Comparison of ENCODE assay signal across 8 mouse cellular contexts in the genomic region with DNA sequence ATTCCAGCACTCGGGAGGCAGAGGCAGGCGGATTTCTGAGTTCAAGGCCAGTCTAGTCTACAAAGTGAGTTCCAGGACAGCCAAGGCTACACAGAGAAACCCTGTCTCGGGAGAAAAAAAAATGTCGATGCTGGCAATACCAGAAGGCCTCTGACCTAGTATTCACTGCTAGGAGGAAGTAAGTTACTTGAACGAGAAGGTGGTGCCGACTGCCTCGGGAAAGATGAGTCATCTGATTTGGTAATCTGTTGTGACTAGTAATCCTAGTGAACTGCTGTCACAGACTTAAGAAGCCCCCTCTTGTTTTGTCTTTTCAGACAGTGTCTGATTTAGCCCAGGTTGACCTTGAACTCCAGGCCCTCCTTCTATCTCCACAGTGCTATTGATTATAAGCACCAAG. TPM values are rescaled to one million over a fixed set of nuclear protein-coding genes. Genes with fewer than 3 reads are reported as not detected.
DNase-seq lines count a peak whose midpoint lies in the region; ATAC-seq and TF ChIP-seq lines count a peak whose summit lies in the region.
"Had no signal": no experiment of that assay in that cellular context is flagged by ENCODE, and none has a peak within 500 bp of the region (broad histone marks: within the 10 kb centered on the region; RNA-seq: fewer than 3 reads in every experiment).

No protein-coding gene starts in this region.

- H3K9ac ChIP-seq in intestine, embryonic 15.5 days, result no peak overlapping the region
- no peak overlapping the region for H3K9ac ChIP-seq in heart, adult 2 months (ENCODE audit: low read depth, low read length)

- H3K36me3 ChIP-seq in intestine, embryonic 15.5 days, result peaks cover 13% of the 10 kb centered on the region
- H3K36me3 ChIP-seq in heart, adult 2 months (ENCODE audit: control insufficient read depth, insufficient read depth, low read length), result peaks cover 5% of the 10 kb centered on the region

- intact Hi-C loops in heart, adult 2 months (cut with DNase I), result loop anchor here (1.0 kb wide), 1 partner anchor 138 kb away; no protein-coding TSS in a partner anchor

- DNase-seq in lung, adult 18-20 months, result peak; percentile 21 to 36
- DNase-seq in lung, postnatal 14 days, result no peak
- DNase-seq in adipocyte (ENCODE audit: low spot score), result peak; percentile 74
- peak; percentile 20 to 34 for DNase-seq in monocyte, adult 2 months (ENCODE audit: low read depth in 1 of 2, low spot score in 2 of 2)
- no peak for DNase-seq in heart, adult 2 months
- DNase-seq in retina, postnatal 1 day, result no peak
- DNase-seq: cerebellum, adult 9-10 months had no signal

- H3K27ac ChIP-seq in intestine, embryonic 15.5 days, result no peak overlapping the region
- no peak overlapping the region for H3K27ac ChIP-seq in heart, adult 2 months

- TF ChIP-seq CTCF in heart, adult 2 months (IDR thresholded peaks at IDR 0.05), result no peak

- no peaks in the 10 kb centered on the region for H3K27me3 ChIP-seq in intestine, embryonic 15.5 days (replicated peaks)
- no peaks in the 10 kb centered on the region for H3K27me3 ChIP-seq in heart, adult 2 months (ENCODE audit: control insufficient read depth, insufficient read depth, low read length)

- TF ChIP-seq POLR2A in heart, adult 2 months (IDR thresholded peaks at IDR 0.05; ENCODE audit: insufficient read depth, low read depth, low read length), result no peak

- H3K9me3 ChIP-seq in intestine, embryonic 15.5 days, result no peaks in the 10 kb centered on the region

- ATAC-seq in intestine, embryonic 15.5 days, result no peak

- TF ChIP-seq EP300 in heart, adult 2 months (IDR thresholded peaks at IDR 0.05; ENCODE audit: insufficient read depth, low read depth, low read length), result no peak

- H3K79me2 ChIP-seq in heart, adult 2 months (replicated peaks; ENCODE audit: control insufficient read depth, insufficient read depth, low read length), result no peaks in the 10 kb centered on the region

- 0 out of 2 replicates have a peak overlapping the region, but pooled peaks have one; percentile 68 for H3K4me3 ChIP-seq in intestine, embryonic 15.5 days (replicated peaks)
- no peak overlapping the region for H3K4me3 ChIP-seq in heart, adult 2 months

- H3K4me2 ChIP-seq in intestine, embryonic 15.5 days (replicated peaks), result no peak overlapping the region

- no peaks in the 10 kb centered on the region for H3K4me1 ChIP-seq in intestine, embryonic 15.5 days (replicated peaks)
- H3K4me1 ChIP-seq in heart, adult 2 months (ENCODE audit: control insufficient read depth, insufficient read depth, low read length), result peaks cover 1% of the 10 kb centered on the region; the same call in 1 of the 2 replicates

- 72% methylated on average over 7 of the region's 7 CpGs for WGBS in intestine, embryonic 15.5 days
- 56% methylated on average over 7 of the region's 7 CpGs for WGBS in heart, adult 2 months

RNA-seq across cellular contexts. Expression of a gene that starts 1.5 kb away (rescaled TPM):
- 96.2 and 103 TPM in 2 replicates for polyA plus RNA-seq in intestine, embryonic 15.5 days (2015; fragmentation: Nextera tagmentation; extraction: Ambion mirVana)
- total RNA-seq in heart, adult 2 months (2021), result 10 to 100 TPM; 26.1 to 27.1 TPM
- polyA plus RNA-seq in heart, adult 2 months (2012; rRNA removed), result 26.3 and 36.2 TPM in 2 replicates

RNA-seq across cellular contexts. Expression of a gene that starts 8.4 kb away (rescaled TPM):
- polyA plus RNA-seq in intestine, embryonic 15.5 days (2015; fragmentation: Nextera tagmentation; extraction: Ambion mirVana), result 8.5 and 9.3 TPM in 2 replicates
- total RNA-seq in heart, adult 2 months (2021), result 1 to 10 TPM; 1.9 to 2.3 TPM
- 13.6 and 16.3 TPM in 2 replicates for polyA plus RNA-seq in heart, adult 2 months (2012; rRNA removed)

RNA-seq across cellular contexts. Expression of a gene that starts 26.7 kb away (rescaled TPM):
- polyA plus RNA-seq in intestine, embryonic 15.5 days (2015; fragmentation: Nextera tagmentation; extraction: Ambion mirVana), result 5.8 and 6.1 TPM in 2 replicates
- total RNA-seq in heart, adult 2 months (2021), result under 1 TPM in 1 of 2 experiments, not detected in 1; 0.20 TPM
- 1.2 and 2.3 TPM in 2 replicates for polyA plus RNA-seq in heart, adult 2 months (2012; rRNA removed)

RNA-seq across cellular contexts. Expression of a gene that starts 32.1 kb away (rescaled TPM):
- 13.4 and 14.3 TPM in 2 replicates for polyA plus RNA-seq in intestine, embryonic 15.5 days (2015; fragmentation: Nextera tagmentation; extraction: Ambion mirVana)
- 10 to 100 TPM; 22.4 to 22.8 TPM for total RNA-seq in heart, adult 2 months (2021)
- 28.2 and 33.5 TPM in 2 replicates for polyA plus RNA-seq in heart, adult 2 months (2012; rRNA removed)

RNA-seq across cellular contexts. Expression of a gene that starts 44.6 kb away (rescaled TPM):
- polyA plus RNA-seq in intestine, embryonic 15.5 days (2015; fragmentation: Nextera tagmentation; extraction: Ambion mirVana), result 1.8 and 2.1 TPM in 2 replicates
- under 1 TPM; 0.43 to 0.50 TPM for total RNA-seq in heart, adult 2 months (2021)
- polyA plus RNA-seq in heart, adult 2 months (2012; rRNA removed), result 1.7 and 2.0 TPM in 2 replicates

Comparison
In these comparisons a context has a peak if more than half of its experiments do, and no peak if none do; other contexts are left out.
1. DNase-seq: peak in lung, adult 18-20 months (2 of 2), adipocyte (single experiment) and monocyte, adult 2 months (2 of 2); none in lung, postnatal 14 days (single experiment), heart, adult 2 months (0 of 2) and retina, postnatal 1 day (single experiment).